ENCODE assay signal across 13 mouse cellular contexts in the genomic region with DNA sequence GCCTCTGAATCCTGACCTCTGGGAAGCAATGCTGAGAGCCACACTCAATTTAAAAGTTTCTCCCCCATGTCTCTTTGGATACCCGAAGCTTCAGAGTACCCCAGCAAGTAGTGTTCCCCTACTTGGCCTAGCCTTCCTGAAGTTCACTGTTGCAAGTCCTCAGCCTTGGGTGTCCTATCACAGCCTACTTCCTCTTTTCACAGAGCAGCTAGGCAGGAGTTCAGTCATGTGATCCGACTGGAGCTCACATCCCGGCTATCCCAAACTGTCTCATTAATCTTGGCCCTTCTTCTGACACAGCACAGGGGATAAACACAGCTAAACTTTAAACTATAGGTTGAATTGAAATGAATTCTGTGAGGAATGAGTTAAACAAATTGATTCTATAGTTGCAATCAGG.
"Had no signal": no experiment of that assay in that cellular context is flagged by ENCODE, and none has a peak within 500 bp of the region (broad histone marks: within the 10 kb centered on the region; RNA-seq: fewer than 3 reads in every experiment).

No protein-coding gene starts in this region.

- ATAC-seq: midbrain, embryonic 13.5 days had no signal

- H3K4me1 ChIP-seq: kidney, embryonic 15.5 days; limb, embryonic 15.5 days; liver, embryonic 15.5 days; lung, embryonic 15.5 days; midbrain, embryonic 13.5 days; neural tube, embryonic 12.5 days had no signal

- H3K27me3 ChIP-seq: kidney, embryonic 15.5 days; limb, embryonic 15.5 days; liver, embryonic 15.5 days; lung, embryonic 15.5 days; midbrain, embryonic 13.5 days; neural tube, embryonic 12.5 days had no signal

- H3K9me3 ChIP-seq: kidney, embryonic 15.5 days; limb, embryonic 15.5 days; liver, embryonic 15.5 days; lung, embryonic 15.5 days; midbrain, embryonic 13.5 days; neural tube, embryonic 12.5 days had no signal

- H3K9ac ChIP-seq: kidney, embryonic 15.5 days; limb, embryonic 15.5 days; liver, embryonic 15.5 days; lung, embryonic 15.5 days; midbrain, embryonic 13.5 days; neural tube, embryonic 12.5 days had no signal

- H3K4me3 ChIP-seq: kidney, embryonic 15.5 days; left cerebral cortex, adult 2 months; limb, embryonic 15.5 days; liver, embryonic 15.5 days; lung, embryonic 15.5 days; midbrain, embryonic 13.5 days; myocyte; neural tube, embryonic 12.5 days had no signal

- H3K27ac ChIP-seq: kidney, embryonic 15.5 days; left cerebral cortex, adult 2 months; limb, embryonic 15.5 days; liver, embryonic 15.5 days; lung, embryonic 15.5 days; midbrain, embryonic 13.5 days; neural tube, embryonic 12.5 days; stomach, postnatal 0 days had no signal

- DNase-seq: kidney, adult 2 months; kidney, postnatal 14 days; lung, postnatal 4 days; thymus, postnatal 4 days had no signal

- H3K4me2 ChIP-seq: kidney, embryonic 15.5 days; limb, embryonic 15.5 days; liver, embryonic 15.5 days; lung, embryonic 15.5 days; midbrain, embryonic 13.5 days; neural tube, embryonic 12.5 days had no signal
